Mouse (Mus musculus): Measurements from ENCODE around the gene Gm20388.

- TF ChIP-seq CTCF (IDR thresholded peaks at IDR 0.05; ENCODE audit: low read depth) (no peak), EP300 (IDR thresholded peaks at IDR 0.05; ENCODE audit: low read depth) (no peak)
These were observed 590.8 kb downstream of the Gm20388 start for GRCm38 (mm10) chr8:120501426-120501825.

Measured in liver, embryonic 14.5 days (tissue).